Mouse (Mus musculus): ENCODE measurements at regions not wholly inside any gene's neighbourhood (a gene's known extent, or its start where the extent isn't known, plus 50 kb on each side); places are given as distances from the start of the nearest gene placed in this dataset.

DNA sequence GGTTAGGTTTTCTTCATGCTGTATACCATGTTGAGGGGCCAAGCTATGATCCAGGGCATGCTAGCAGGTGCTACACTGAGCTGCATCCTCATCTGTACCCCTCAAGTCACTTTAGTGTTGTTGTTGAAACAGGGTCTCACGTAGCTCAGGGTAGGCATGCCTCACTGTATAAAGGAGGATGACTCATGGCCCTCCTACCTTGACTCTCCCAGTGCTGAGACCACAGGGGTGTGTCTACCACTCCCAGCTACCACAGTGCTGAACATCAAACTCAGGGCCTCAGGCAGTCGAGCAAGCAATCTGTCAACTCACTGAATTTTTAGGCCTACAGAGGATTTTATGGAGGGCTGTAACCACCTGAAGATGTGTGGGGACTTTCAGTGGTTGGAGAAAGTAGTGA, 258.5 kb downstream of the Ankrd50 start:
- no peak for DNase-seq (ENCODE audit: extremely low spot score, low read depth, low spot score)

DNA sequence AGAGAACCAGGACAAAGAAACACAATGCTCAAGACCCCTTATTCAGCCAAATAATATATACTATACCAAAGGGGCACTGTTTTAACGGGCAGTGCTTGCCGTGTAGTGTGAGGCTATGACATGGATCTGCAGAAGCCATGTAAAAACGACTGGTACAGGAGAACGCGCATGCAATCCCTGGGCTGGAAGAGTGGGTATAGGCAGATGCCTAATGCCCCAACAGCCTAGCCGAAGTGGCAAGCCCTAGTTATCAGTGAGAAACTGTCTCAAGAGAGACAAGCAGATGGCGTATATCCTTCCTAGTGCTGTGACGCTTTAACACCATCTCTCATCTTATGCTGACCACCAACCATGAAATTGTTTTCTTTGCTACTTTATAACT, 262.8 kb downstream of the Ankrd50 start:
- no peak for DNase-seq (ENCODE audit: extremely low spot score, low read depth, low spot score)

DNA sequence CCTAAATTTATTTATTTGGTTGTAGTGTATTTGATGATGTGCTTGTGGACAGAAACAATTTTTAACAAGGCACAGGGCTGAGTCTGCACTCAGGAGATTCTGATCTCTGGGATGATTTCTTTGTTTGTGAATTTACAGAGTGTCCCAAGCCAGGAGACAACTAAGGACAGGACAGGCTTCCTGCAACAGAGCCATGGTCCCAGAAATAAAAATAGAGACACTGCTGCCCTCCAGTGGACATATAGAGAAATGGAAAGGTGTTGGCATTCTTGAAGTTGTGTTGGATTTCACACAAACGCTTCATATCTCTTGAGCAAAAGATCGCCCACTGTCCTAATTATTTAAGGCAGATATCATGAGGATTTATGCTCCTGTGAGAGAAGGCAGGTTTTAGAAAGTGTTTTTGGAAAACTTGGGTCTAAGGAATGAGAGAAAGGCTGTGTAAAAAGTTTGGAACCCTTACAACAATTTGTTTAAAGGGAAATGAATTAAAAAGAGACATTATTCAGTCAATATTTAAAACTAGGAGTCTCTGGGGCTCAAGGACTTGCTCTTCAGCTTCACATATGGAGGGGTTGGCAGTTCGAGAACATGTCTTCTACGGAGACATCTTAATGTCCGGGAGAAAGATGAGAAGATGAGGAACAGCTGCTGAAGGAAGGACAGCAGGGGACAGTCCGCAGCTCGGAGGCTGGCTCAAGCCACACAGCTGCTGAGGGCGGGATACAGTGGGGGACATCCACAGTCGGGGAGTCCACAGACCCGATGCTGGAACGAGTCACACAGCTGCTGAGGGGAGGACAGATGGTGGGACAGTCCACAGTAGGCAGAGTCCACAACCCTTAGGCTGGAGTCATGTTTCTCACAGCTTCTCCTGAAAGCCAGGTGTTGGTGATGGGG, 263.5 kb downstream of the Ankrd50 start:
- no peak for DNase-seq (ENCODE audit: extremely low spot score, low read depth, low spot score)

DNA sequence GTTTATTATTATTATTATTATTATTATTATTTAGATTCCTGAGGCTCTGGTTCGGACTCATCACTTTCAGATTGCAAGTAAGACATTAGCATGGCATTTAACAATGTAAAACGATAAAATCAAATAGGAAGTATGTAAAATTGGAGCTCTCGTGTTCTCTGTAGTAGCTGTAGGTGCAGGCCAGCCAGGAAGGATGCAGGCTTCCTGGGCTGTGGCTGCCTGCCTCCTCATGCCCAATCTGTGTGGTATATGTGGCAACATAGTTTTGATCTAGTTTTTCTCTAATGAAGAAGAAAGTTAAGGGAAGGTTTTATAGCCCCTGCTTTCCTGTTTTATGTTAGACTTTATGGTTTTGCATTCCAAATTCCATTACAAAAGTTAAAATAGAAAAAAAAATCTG, 275.6 kb downstream of the Ankrd50 start:
- no peak for DNase-seq (ENCODE audit: extremely low spot score, low read depth, low spot score)

DNA sequence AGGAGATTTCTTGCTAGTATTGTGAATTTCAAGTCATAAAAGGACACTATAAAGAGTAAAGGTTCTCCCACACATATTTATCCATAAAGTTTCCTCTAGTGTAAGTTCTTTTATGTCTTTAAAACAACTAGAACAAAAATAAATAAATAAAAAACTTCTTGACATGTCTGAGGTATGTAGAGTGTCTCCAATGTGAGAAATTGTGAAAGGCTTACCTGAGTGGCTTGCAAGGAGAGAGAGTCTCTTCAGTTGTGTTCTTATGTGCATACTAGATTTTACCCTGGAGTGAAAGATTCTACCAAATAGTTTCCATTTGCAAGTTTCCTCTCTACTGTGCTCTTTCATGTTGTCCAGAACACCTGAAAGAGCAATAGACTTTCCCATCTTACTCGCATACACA, 276.8 kb downstream of the Ankrd50 start:
- DNase-seq (ENCODE audit: extremely low spot score, low read depth, low spot score): no peak

DNA sequence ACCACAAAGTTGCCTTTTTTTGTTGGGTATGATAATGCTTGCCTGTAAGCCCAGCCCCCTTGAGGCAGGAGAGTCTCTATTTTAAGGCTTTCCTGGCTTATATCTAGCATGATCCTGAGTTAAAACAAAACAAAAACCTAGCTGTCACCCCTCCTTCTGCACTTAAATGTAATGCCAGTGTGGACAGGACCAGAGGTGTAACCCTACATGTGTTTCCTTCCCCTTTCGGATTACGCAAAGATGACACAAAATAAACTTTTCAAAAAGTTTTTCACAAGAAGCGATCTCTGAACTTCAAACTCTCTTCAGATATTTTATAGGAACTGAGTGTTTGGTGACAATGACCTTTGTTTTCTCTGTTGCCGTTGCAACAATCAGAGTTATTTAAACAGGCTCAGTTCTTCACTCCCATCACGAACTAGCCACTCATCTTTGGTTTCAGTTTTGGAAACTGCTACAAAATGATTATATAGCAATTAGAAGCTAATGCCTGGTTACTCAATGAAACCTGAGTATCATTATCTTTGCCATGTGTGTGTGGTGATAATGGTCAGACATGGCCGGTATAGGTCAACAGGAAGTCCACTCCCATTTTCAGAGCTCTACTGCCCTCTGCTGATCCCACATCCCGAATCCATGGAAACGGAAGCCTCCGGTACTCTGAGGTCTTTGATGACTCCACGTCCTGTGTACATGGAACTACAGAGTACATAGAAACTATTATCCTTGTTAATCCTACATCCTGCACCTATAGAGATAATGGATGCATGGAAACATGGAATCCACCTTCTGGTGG, 282.6 kb downstream of the Ankrd50 start:
- peak; percentile 26 for DNase-seq (ENCODE audit: extremely low spot score, low read depth, low spot score)

DNA sequence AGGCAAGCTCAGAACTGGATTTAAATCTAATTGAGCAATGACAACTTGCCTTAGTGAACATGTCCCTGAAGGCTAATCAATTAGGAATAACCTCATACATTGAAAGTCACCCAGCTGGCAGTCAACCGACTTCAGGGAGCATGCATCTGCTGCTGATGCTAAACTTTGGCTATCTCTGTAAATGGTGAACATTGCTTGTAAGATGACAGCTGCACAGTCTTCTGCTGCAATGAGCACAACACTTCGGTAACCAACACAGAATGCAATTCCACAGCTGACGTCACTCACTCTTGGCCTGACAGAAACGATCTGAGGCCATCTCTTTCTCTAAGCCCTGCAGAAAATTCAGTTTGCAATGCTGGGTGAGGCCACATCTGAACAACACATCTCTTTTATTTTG, 290.6 kb downstream of the Ankrd50 start:
- DNase-seq (ENCODE audit: extremely low spot score, low read depth, low spot score): no peak

DNA sequence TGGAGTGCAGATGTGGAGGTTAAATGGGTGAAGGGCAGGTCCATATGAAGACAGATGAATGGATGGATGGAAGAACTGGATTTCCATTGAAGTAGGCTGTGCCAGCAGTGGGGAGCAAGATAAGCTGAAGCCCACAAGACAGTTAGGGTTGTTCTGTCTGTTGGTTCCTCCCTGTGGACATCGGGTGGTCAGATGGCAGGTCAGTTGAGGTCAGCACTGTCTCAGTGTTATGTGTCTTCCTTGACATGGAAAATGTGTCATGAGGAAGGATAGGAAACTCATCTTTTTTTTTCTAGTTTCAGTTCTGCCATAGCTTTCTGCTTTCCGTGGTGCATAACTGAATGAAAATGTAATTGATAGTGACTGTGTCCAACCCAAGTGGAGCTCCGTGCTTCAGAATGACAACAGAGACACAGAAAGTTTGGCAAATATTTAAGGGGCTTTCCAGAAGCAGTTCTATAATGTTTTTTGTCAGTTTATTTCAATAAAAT, 297.2 kb downstream of the Ankrd50 start:
- no peak for DNase-seq (ENCODE audit: extremely low spot score, low read depth, low spot score)

DNA sequence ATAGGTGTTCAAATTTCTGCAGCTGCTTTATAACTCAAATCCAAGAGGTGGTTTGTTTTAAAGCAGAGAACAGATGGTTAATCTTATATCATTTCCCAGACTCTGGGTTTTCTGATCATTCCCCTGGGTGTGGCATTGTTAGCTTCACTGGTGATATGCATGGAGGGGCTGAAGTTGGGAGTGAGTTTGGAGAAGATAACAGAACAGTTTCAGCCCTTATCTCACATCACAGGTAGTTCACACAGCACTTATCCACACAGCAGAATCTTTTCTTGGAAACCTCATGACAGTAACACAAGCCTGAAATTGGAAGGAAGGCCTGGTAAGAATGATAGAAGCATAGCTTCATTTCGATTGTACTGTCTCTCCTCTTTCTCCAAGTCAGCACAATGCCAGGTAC, 298.1 kb downstream of the Ankrd50 start:
- no peak for DNase-seq (ENCODE audit: extremely low spot score, low read depth, low spot score)

DNA sequence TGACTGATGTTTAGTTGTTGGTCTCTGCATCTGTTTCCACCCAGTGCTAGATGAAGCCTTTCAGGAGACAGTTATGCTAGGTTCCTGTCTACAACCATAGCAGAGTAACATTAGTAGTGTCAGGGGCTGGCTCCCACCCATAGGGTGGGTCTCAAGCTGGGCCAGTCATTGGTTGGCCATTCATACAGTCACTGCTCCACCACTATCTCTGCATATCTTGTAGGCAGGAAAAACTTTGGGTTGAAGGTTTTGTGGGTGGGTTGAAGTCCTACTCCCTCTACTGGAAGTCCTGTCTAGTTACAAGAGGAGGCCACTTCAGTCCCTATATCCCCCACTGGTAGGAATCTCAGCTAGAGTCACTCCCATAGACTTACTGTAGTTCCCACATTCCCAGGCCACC, 306.3 kb downstream of the Ankrd50 start:
- DNase-seq (ENCODE audit: extremely low spot score, low read depth, low spot score): no peak

DNA sequence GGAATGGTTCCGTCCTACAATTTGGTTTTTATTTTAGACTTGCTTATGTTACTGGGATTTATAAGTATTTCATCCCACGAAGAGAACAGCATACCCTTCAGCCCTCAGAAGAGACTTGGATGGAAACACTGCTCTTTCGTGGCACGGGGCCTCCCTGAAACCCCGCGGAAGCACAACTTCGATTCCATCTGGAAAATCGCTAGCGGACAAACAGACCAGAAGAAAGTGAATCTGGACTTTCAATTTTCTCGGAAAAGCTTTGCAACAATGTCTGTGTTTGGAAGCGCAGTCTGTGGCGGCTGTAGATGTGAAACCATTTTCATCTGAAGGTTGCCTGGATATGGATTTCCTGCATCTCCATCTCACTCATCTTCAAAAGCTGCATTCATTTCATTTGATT, 308.7 kb downstream of the Ankrd50 start:
- no peak for DNase-seq (ENCODE audit: extremely low spot score, low read depth, low spot score)

DNA sequence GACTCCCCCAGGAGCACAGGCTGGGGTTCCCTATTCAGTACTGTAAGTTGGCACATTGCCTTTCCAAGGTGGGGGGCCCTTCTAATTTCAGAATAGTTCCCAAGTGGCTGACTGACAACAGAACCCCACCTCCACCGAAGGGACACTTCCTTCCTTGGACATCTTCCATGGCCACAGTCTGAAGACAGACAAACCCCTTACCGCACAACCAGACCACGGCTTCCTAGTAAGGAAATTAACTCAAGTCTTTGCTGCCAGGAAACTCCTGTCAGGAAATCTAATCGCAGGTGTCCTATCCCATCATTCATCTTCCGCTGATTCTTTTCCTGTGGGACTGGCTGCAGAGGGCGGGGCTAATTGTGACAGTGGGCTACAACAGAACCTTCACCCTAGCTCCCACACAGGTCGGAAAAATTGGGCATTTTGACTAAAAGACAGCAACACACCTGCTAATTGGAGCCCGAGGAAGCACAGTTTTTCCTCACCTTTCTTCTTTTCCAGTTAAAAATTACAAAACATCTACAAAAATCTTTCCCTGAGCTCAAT, 309.8 kb downstream of the Ankrd50 start:
- DNase-seq (ENCODE audit: extremely low spot score, low read depth, low spot score): no peak

DNA sequence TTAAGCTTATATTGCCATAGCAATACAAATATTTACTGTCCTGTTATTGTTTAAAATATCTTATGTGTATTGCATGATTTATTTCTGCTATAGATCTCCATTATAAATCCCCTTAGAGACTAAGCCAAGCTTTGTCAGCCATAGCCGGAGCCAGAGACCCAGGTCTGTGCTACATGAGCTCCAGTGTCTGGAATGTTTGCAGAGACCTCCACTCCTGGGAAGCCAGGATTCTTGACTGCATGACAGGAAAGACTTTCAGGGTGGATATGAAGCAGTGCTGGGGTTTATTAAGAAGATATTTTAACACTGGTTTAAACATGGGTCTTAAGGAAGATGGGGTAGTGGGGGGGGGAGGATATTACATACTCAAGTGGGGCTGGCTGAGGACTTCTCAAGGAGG, 332.2 kb downstream of the Ankrd50 start:
- DNase-seq (ENCODE audit: extremely low spot score, low read depth, low spot score): no peak

DNA sequence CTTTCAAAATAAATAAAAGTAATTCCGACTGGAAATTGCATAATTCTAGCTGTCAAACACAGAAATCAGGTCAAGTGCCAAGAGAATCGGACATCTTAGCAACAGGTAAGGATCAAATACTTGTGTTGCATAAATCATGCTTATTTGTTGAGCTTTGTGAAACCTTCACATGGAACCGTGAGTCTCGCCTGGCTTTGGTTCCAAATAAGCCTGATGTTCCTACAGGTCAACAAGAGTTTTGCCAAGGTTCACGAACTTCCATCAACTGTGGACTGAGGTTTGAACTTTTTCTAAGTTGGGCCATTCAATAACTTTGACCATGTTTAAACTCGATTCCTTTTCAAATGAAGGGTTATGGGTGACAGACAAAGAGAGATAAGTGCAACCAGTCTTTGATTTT, 332.8 kb downstream of the Ankrd50 start:
- no peak for DNase-seq (ENCODE audit: extremely low spot score, low read depth, low spot score)

DNA sequence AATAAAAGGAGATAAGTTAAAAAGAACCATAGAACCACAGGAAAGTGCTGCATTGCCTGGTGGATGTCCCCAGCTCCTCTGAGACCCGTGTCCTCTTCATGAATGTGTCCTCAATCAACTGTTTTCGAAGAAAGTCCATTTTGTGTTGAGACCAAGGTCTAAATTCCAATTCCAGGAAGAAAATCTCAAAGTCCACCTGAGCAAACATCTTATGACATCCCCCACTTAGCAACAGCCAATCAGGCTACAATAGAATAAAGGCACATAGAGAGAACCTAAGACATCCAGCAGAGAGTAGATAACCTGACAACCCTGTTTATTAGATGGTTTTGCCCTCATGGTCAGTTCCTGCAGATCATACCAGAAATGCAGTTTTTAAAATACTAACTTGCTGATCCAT, 338.0 kb downstream of the Ankrd50 start:
- DNase-seq (ENCODE audit: extremely low spot score, low read depth, low spot score): no peak

DNA sequence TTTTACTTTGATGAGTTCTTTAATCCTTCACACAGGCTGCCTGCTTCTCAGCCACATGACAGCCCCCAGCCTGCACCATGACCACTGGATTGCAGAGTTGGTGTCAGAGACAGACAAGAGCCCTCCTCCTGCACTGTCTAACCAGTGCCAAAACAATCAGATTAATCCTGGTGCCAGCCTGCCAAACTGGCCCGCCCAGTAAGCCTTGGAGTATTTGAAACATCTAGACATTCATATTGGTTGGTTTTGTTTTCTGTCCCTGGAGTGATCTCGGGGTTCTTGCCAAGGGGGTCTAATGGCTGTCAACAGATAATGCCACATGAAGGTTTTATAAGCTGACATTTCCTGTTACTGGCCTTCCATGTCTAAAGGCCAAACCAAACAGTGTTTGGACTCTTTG, 339.2 kb downstream of the Ankrd50 start:
- DNase-seq (ENCODE audit: extremely low spot score, low read depth, low spot score): no peak

DNA sequence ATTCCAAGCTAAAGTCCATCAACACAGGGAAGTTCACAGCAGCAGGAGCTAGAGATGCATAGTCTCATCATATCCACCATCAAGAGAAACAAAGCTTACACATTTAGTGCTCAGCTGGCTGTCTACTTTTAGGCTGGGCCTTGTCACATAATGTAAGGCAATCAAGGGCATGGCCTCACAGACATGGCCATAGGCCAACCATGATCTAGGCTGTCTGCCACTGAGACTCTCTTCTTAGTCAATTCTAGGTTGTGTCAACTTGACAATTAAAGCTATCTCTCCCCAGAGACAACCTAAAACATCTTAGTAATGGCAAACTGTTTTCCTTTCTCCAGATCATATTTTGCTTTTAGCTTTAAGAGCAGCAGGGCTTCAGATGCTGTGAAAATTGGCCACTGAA, 340.0 kb downstream of the Ankrd50 start:
- no peak for DNase-seq (ENCODE audit: extremely low spot score, low read depth, low spot score)

DNA sequence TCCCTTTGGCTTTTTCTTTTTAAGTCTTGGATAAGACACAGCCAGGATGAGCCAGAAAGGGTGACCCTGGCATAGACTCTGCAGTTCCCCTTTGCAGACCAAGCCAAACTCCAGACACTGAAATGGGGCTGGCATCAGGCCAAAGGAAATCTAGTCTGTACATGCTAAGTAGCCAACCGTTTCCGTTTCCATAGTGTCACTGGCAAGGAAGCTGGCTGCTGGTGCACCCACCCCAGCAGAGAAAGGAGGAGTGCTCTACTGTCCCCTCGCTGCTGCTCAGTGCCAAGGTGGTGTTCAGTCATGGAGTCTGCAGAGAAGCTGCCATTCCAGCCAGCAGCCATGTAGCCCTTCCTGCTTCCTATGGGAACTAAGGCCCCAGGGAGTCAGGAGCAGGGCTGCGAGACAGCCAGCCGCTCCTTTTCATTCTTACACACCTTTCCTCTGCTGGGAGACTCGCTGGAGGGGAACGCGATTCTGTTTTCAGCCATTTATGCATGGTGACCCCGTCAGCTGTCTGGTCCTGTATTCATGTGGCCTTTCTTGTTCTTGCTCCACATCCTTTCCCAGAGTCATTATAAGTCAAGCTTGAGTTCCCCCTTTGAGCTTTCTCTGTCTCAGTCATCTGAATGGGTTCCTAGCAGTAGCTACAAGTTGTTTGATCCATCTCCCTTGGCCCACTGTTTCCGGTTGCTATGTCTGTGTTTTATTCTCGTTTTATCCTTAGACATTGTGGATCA, 341.3 kb downstream of the Ankrd50 start:
- DNase-seq (ENCODE audit: extremely low spot score, low read depth, low spot score): no peak

DNA sequence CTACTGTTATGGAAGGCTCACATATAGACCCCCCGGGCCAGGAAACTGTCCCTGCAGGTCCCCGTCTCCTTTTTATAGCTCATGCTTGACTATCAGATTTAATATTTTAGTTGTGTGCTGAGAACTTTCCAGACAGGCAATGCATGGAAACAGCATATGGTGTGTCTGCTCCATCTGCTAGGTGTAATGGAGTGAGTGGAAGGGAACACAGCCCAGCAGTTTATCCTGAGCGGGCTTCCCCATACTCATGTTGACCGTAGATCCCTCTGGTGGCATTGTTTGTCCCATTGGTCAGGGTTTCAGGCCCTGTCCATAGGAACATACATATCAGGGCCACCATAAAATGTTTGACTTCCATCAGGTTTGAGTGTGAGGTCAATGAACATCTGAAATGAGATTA, 345.3 kb downstream of the Ankrd50 start:
- no peak for DNase-seq (ENCODE audit: extremely low spot score, low read depth, low spot score)

DNA sequence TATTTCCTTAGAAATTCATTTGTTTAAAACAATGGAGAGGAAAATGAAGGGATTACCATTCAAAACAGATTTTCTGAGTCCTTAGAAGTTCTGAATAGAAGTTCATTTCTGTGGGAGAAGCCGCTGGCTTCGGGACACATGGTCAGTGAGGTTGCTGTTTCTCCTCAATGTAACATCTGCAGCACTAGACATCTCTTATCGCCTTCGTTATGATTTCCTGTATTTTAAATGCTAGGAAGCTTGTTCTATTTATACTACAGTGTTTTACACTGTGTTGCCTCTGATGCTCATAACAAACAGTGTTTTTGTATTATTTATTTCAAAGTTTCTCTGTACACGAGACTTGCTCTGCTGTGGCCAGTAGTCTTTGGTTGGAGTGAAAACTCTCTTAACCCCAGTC, 346.6 kb downstream of the Ankrd50 start:
- DNase-seq (ENCODE audit: extremely low spot score, low read depth, low spot score): no peak

DNA sequence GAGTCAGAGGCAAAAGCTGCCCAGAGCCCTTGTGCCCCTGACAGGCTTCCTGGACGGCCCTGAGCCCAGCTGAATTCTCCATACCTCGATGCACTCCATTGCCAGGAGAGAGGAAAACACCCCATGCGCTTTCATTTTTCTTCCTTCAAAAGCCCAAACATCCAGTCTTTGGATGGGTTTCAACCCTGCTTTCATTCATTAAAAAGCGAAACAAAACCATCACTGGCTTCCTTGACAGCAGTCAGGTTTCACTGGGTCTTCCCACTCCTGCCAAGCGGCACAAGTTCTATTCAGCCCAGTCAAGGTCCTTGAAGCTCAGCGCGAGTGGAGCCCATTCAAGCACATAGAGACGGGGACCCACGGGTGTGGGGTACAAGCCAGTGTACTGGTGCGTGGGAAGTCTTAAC, 348.8 kb downstream of the Ankrd50 start:
- no peak for DNase-seq (ENCODE audit: extremely low spot score, low read depth, low spot score)

Measured in hindlimb bud, embryonic 11.5 days (tissue).